Mouse (Mus musculus): ENCODE measurements at regions not wholly inside any gene's neighbourhood (a gene's known extent, or its start where the extent isn't known, plus 50 kb on each side); places are given as distances from the start of the nearest gene placed in this dataset.

DNA sequence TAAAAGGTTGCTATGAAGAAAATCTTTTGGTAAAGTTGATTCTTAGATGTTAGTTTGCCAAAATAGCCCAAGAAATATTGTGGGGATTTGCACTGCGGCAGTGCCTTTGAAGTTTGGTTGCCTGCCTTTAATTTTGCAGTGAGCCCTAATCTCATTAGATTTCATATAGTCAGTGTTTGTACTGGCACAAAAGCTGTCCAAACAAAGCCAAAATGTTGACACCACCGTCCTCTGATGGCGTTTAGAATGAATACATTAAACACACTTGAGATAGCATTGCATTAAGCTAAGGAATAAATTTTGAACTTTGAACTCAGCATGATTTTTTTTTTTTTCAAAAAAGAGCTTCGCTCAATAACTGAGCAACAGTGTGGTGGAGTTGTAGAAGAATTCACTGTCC lies 51.9 kb upstream of the Gm5148 start:
- intact Hi-C loops (cut with DNase I) = no loop called here
- DNase-seq = no peak
